Mouse (Mus musculus): ENCODE data around the gene 6330409D20Rik. TPM values are rescaled to one million over a fixed set of nuclear protein-coding genes. Genes with fewer than 3 reads are reported as not detected.
A peak's percentile ranks its signal among the peaks of the same experiment; 100 is the strongest.

Gene 6330409D20Rik
- polyA plus RNA-seq, 1 experiment: not detected

GRCm38 (mm10) chr2:32709521-32710137 lies 31.2 kb downstream of the 6330409D20Rik start:
- Histone ChIP-seq H3K4me1 (ENCODE audit: control insufficient read depth, insufficient read depth, low read length) (peaks cover 5% of the 10 kb centered on the region), H3K4me3 (replicated peaks; ENCODE audit: control insufficient read depth, low read depth, low read length) (peak overlapping the region; percentile 13), H3K27ac (ENCODE audit: control insufficient read depth, insufficient read depth, low read depth, low read length, poor library complexity) (peak overlapping the region; percentile 72)
- 82% methylated on average over 20 of the region's 20 CpGs for WGBS
- TF ChIP-seq CTCF (IDR thresholded peaks at IDR 0.05; ENCODE audit: control insufficient read depth, insufficient read depth, low read length) (no peak), POLR2A (IDR thresholded peaks at IDR 0.05; ENCODE audit: borderline replicate concordance, control insufficient read depth, low read depth, low read length) (no peak)

GRCm38 (mm10) chr2:32708643-32709042 lies 32.2 kb downstream of the 6330409D20Rik start:
- TF ChIP-seq CTCF (IDR thresholded peaks at IDR 0.05; ENCODE audit: control insufficient read depth, insufficient read depth, low read length) (peak; percentile 80), POLR2A (IDR thresholded peaks at IDR 0.05; ENCODE audit: borderline replicate concordance, control insufficient read depth, low read depth, low read length) (no peak)
- 7% methylated on average over 3 of the region's 3 CpGs for WGBS

DNA sequence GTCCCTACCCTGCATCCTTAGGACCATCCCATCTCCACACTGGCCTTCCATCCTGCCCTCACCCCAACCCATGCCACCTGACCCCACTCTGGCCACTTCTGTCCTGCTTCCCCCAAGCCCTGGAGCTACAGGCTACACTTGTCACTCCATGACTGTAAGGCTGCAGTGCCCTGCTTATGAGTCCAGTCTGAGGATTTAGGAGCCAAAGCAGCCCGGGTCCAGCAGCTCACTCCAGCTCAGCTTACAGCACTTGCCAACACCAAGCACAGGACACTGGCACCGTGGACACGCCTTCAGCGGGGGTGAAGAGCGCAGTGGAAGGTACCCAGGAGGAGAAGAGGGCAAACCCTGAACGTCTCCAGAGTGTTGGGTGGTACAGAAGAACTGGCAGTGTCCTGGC lies 33.8 kb downstream of the 6330409D20Rik start:
- TF ChIP-seq CTCF (IDR thresholded peaks at IDR 0.05; ENCODE audit: control insufficient read depth, insufficient read depth, low read length) (no peak), POLR2A (IDR thresholded peaks at IDR 0.05; ENCODE audit: borderline replicate concordance, control insufficient read depth, low read depth, low read length) (no peak)
- WGBS: 88% methylated on average over 6 of the region's 6 CpGs
- Histone ChIP-seq H3K4me3 (replicated peaks; ENCODE audit: control insufficient read depth, low read depth, low read length) (no peak overlapping the region), H3K4me1 (ENCODE audit: control insufficient read depth, insufficient read depth, low read length) (peaks cover 2% of the 10 kb centered on the region), H3K27ac (ENCODE audit: control insufficient read depth, insufficient read depth, low read depth, low read length, poor library complexity) (no peak overlapping the region)

More at GRCm38 (mm10) chr2:32708643-32709042, 32.2 kb downstream of the 6330409D20Rik start:
- no peak overlapping the region for H3K4me3 ChIP-seq (replicated peaks; ENCODE audit: control insufficient read depth, low read depth, low read length)
- H3K27ac ChIP-seq (ENCODE audit: control insufficient read depth, insufficient read depth, low read depth, low read length, poor library complexity): no peak overlapping the region
- H3K4me1 ChIP-seq (ENCODE audit: control insufficient read depth, insufficient read depth, low read length): peaks cover 2% of the 10 kb centered on the region

DNA sequence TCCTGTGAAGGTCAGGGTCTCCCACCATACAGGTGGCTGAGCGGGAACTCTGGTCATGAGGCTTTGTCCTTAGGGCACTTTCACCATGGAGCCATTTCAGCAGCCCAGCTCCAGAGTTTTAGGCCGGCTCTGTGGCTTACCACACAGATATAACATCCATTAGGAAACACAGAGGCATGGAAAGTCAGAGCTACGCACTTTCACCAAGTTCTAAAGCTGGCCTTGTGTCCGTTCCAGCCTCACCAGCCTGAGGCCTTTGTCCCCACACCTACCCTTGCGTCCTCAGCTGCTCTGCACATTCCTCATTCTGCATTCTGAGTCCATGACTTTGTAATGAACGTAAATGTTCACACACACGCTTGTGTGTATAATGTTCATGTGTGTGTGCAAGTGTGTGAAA lies 35.8 kb downstream of the 6330409D20Rik start:
- WGBS: 90% methylated on average over 7 of the region's 7 CpGs

DNA sequence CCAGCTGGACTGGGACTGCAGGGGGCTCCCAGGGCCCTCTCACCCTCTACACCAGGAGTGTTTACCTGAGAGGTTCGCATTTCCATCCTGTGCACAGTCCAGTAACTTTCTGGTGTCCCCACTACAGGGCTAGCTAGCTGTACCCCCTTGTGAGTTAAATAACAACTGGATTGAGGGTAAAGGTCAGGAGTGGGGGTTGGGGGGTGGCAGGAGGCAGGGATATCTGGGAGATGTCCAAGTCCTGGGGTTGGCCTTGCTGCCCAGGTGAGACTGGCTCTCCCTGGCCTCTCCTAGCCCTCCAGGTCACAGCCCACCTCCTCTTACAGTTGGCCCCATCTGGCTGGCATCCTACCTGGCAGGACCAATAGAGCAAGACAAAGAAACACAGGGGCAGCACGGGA lies 36.8 kb downstream of the 6330409D20Rik start, which contains the start of gene Fpgs:
Fpgs (minus strand) TSS at position 125 of the 401 bp plus-strand sequence.
- TF ChIP-seq POLR2A (IDR thresholded peaks at IDR 0.05; ENCODE audit: borderline replicate concordance, control insufficient read depth, low read depth, low read length) (no peak), CTCF (IDR thresholded peaks at IDR 0.05; ENCODE audit: control insufficient read depth, insufficient read depth, low read length) (no peak)
- H3K4me3 ChIP-seq (replicated peaks; ENCODE audit: control insufficient read depth, low read depth, low read length): no peak within 1 kb of the TSS
- WGBS: 79% methylated on average over 2 of the region's 2 CpGs

More for the DNA sequence above, 35.8 kb downstream of the 6330409D20Rik start:
- Histone ChIP-seq H3K4me1 (ENCODE audit: control insufficient read depth, insufficient read depth, low read length) (peaks cover 2% of the 10 kb centered on the region), H3K27ac (ENCODE audit: control insufficient read depth, insufficient read depth, low read depth, low read length, poor library complexity) (no peak overlapping the region), H3K4me3 (replicated peaks; ENCODE audit: control insufficient read depth, low read depth, low read length) (no peak overlapping the region)
- no peak for TF ChIP-seq POLR2A (IDR thresholded peaks at IDR 0.05; ENCODE audit: borderline replicate concordance, control insufficient read depth, low read depth, low read length)

GRCm38 (mm10) chr2:32703046-32703445 lies 37.8 kb downstream of the 6330409D20Rik start:
- no peak overlapping the region for H3K27ac ChIP-seq (ENCODE audit: control insufficient read depth, insufficient read depth, low read depth, low read length, poor library complexity)
- 88% methylated on average over 8 of the region's 8 CpGs for WGBS

More for the DNA sequence above, 36.8 kb downstream of the 6330409D20Rik start, which contains the start of gene Fpgs:
- H3K27ac ChIP-seq (ENCODE audit: control insufficient read depth, insufficient read depth, low read depth, low read length, poor library complexity): no peak within 1 kb of the TSS
- H3K4me1 ChIP-seq (ENCODE audit: control insufficient read depth, insufficient read depth, low read length): no peaks in the 10 kb centered on the region

GRCm38 (mm10) chr2:32700966-32701743 lies 39.7 kb downstream of the 6330409D20Rik start:
- TF ChIP-seq POLR2A (IDR thresholded peaks at IDR 0.05; ENCODE audit: borderline replicate concordance, control insufficient read depth, low read depth, low read length): no peak
- no peak for TF ChIP-seq CTCF (IDR thresholded peaks at IDR 0.05; ENCODE audit: control insufficient read depth, insufficient read depth, low read length)
- H3K4me3 ChIP-seq (replicated peaks; ENCODE audit: control insufficient read depth, low read depth, low read length): no peak overlapping the region
- 85% methylated on average over 14 of the region's 14 CpGs for WGBS

More at GRCm38 (mm10) chr2:32703046-32703445, 37.8 kb downstream of the 6330409D20Rik start:
- no peak overlapping the region for H3K4me3 ChIP-seq (replicated peaks; ENCODE audit: control insufficient read depth, low read depth, low read length)
- TF ChIP-seq POLR2A (IDR thresholded peaks at IDR 0.05; ENCODE audit: borderline replicate concordance, control insufficient read depth, low read depth, low read length) (no peak), CTCF (IDR thresholded peaks at IDR 0.05; ENCODE audit: control insufficient read depth, insufficient read depth, low read length) (no peak)
- no peaks in the 10 kb centered on the region for H3K4me1 ChIP-seq (ENCODE audit: control insufficient read depth, insufficient read depth, low read length)

DNA sequence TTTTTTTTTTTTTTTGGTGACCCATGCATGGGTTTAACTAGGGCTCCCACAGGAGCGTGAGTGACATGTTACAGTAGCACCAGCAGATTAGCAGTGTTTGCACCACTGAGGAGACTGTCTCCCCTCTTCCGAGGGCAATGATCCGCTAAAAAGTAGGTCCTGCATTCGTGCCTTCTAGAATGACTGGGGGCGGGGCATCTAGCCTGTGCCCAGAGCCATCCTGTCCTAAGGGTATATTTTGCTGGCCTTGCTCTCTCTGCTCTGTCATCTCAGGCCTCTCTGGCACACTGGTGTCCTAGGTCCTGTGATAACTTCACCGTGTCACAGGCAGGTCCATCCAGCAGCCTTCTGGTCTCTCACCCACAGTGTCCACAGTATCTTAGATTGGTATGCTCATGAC lies 41.1 kb downstream of the 6330409D20Rik start:
- no peak overlapping the region for H3K4me3 ChIP-seq (replicated peaks; ENCODE audit: control insufficient read depth, low read depth, low read length)
- no peak overlapping the region for H3K27ac ChIP-seq (ENCODE audit: control insufficient read depth, insufficient read depth, low read depth, low read length, poor library complexity)
- no peaks in the 10 kb centered on the region for H3K4me1 ChIP-seq (ENCODE audit: control insufficient read depth, insufficient read depth, low read length)
- TF ChIP-seq POLR2A (IDR thresholded peaks at IDR 0.05; ENCODE audit: borderline replicate concordance, control insufficient read depth, low read depth, low read length): no peak
- no peak for TF ChIP-seq CTCF (IDR thresholded peaks at IDR 0.05; ENCODE audit: control insufficient read depth, insufficient read depth, low read length)
- WGBS: 85% methylated on average over 6 of the region's 6 CpGs

More at GRCm38 (mm10) chr2:32700966-32701743, 39.7 kb downstream of the 6330409D20Rik start:
- Histone ChIP-seq H3K4me1 (ENCODE audit: control insufficient read depth, insufficient read depth, low read length) (no peaks in the 10 kb centered on the region), H3K27ac (ENCODE audit: control insufficient read depth, insufficient read depth, low read depth, low read length, poor library complexity) (no peak overlapping the region)
